Mouse (Mus musculus): ENCODE data around the gene Ccdc189. TPM values are rescaled to one million over a fixed set of nuclear protein-coding genes. Genes with fewer than 3 reads are reported as not detected.
A peak's percentile ranks its signal among the peaks of the same experiment; 100 is the strongest.

Ccdc189 gene
- polyA plus RNA-seq, 1 experiment, result 9.9 TPM

- 38% methylated on average over 1 of the region's 1 CpGs for WGBS
- TF ChIP-seq CTCF (IDR thresholded peaks at IDR 0.05; ENCODE audit: control insufficient read depth, insufficient read depth, low read length), result no peak
- no peak for TF ChIP-seq POLR2A (IDR thresholded peaks at IDR 0.05; ENCODE audit: borderline replicate concordance, control insufficient read depth, low read depth, low read length)
- Histone ChIP-seq H3K27ac (ENCODE audit: control insufficient read depth, insufficient read depth, low read depth, low read length, poor library complexity) (no peak overlapping the region), H3K4me1 (ENCODE audit: control insufficient read depth, insufficient read depth, low read length) (no peaks in the 10 kb centered on the region), H3K4me3 (replicated peaks; ENCODE audit: control insufficient read depth, low read depth, low read length) (no peak overlapping the region)
Observed at GRCm38 (mm10) chr7:127616881-127617280, 28.5 kb upstream of the Ccdc189 start.

- no peak for TF ChIP-seq POLR2A (IDR thresholded peaks at IDR 0.05; ENCODE audit: borderline replicate concordance, control insufficient read depth, low read depth, low read length)
- no peak for TF ChIP-seq CTCF (IDR thresholded peaks at IDR 0.05; ENCODE audit: control insufficient read depth, insufficient read depth, low read length)
- 63% methylated on average over 1 of the region's 1 CpGs for WGBS
- Histone ChIP-seq H3K27ac (ENCODE audit: control insufficient read depth, insufficient read depth, low read depth, low read length, poor library complexity) (no peak overlapping the region), H3K4me1 (ENCODE audit: control insufficient read depth, insufficient read depth, low read length) (no peaks in the 10 kb centered on the region), H3K4me3 (replicated peaks; ENCODE audit: control insufficient read depth, low read depth, low read length) (no peak overlapping the region)
Observed at GRCm38 (mm10) chr7:127616336-127616735, 27.9 kb upstream of the Ccdc189 start.

GRCm38 (mm10) chr7:127614891-127615843, 26.8 kb upstream of the Ccdc189 start, which contains the start of gene Zfp629:
Gene Zfp629, minus strand, starts transcription at chr7:127615797.
- no peak within 1 kb of the TSS for H3K27ac ChIP-seq (ENCODE audit: control insufficient read depth, insufficient read depth, low read depth, low read length, poor library complexity)
- peak within 1 kb of the TSS; percentile 63 for H3K4me3 ChIP-seq (replicated peaks; ENCODE audit: control insufficient read depth, low read depth, low read length)
- TF ChIP-seq POLR2A (IDR thresholded peaks at IDR 0.05; ENCODE audit: borderline replicate concordance, control insufficient read depth, low read depth, low read length), result no peak
- no peaks in the 10 kb centered on the region for H3K4me1 ChIP-seq (ENCODE audit: control insufficient read depth, insufficient read depth, low read length)
- WGBS, result under 1% methylated on average over 46 of the region's 50 CpGs

- Histone ChIP-seq H3K4me3 (replicated peaks; ENCODE audit: control insufficient read depth, low read depth, low read length) (peak overlapping the region; percentile 30), H3K4me1 (ENCODE audit: control insufficient read depth, insufficient read depth, low read length) (no peaks in the 10 kb centered on the region), H3K27ac (ENCODE audit: control insufficient read depth, insufficient read depth, low read depth, low read length, poor library complexity) (no peak overlapping the region)
- WGBS, result 2% methylated on average over 30 of the region's 44 CpGs
- TF ChIP-seq CTCF (IDR thresholded peaks at IDR 0.05; ENCODE audit: control insufficient read depth, insufficient read depth, low read length) (no peak), POLR2A (IDR thresholded peaks at IDR 0.05; ENCODE audit: borderline replicate concordance, control insufficient read depth, low read depth, low read length) (no peak)
Observed at GRCm38 (mm10) chr7:127614511-127614890, 26.1 kb upstream of the Ccdc189 start.

- TF ChIP-seq POLR2A (IDR thresholded peaks at IDR 0.05; ENCODE audit: borderline replicate concordance, control insufficient read depth, low read depth, low read length) (no peak), CTCF (IDR thresholded peaks at IDR 0.05; ENCODE audit: control insufficient read depth, insufficient read depth, low read length) (no peak)
- Histone ChIP-seq H3K27ac (ENCODE audit: control insufficient read depth, insufficient read depth, low read depth, low read length, poor library complexity) (no peak overlapping the region), H3K4me3 (replicated peaks; ENCODE audit: control insufficient read depth, low read depth, low read length) (peak overlapping the region; percentile 30), H3K4me1 (ENCODE audit: control insufficient read depth, insufficient read depth, low read length) (no peaks in the 10 kb centered on the region)
- 47% methylated on average over 8 of the region's 8 CpGs for WGBS
Observed at GRCm38 (mm10) chr7:127614091-127614490, 25.7 kb upstream of the Ccdc189 start.

GRCm38 (mm10) chr7:127613501-127613900, 25.1 kb upstream of the Ccdc189 start:
- H3K4me3 ChIP-seq (replicated peaks; ENCODE audit: control insufficient read depth, low read depth, low read length), result no peak overlapping the region
- no peak for TF ChIP-seq POLR2A (IDR thresholded peaks at IDR 0.05; ENCODE audit: borderline replicate concordance, control insufficient read depth, low read depth, low read length)
- TF ChIP-seq CTCF (IDR thresholded peaks at IDR 0.05; ENCODE audit: control insufficient read depth, insufficient read depth, low read length), result no peak
- no peak overlapping the region for H3K27ac ChIP-seq (ENCODE audit: control insufficient read depth, insufficient read depth, low read depth, low read length, poor library complexity)
- WGBS, result 83% methylated on average over 8 of the region's 8 CpGs
- H3K4me1 ChIP-seq (ENCODE audit: control insufficient read depth, insufficient read depth, low read length), result no peaks in the 10 kb centered on the region

GRCm38 (mm10) chr7:127611561-127611960, 23.2 kb upstream of the Ccdc189 start:
- Histone ChIP-seq H3K4me3 (replicated peaks; ENCODE audit: control insufficient read depth, low read depth, low read length) (no peak overlapping the region), H3K4me1 (ENCODE audit: control insufficient read depth, insufficient read depth, low read length) (no peaks in the 10 kb centered on the region), H3K27ac (ENCODE audit: control insufficient read depth, insufficient read depth, low read depth, low read length, poor library complexity) (no peak overlapping the region)
- TF ChIP-seq CTCF (IDR thresholded peaks at IDR 0.05; ENCODE audit: control insufficient read depth, insufficient read depth, low read length), result no peak
- no peak for TF ChIP-seq POLR2A (IDR thresholded peaks at IDR 0.05; ENCODE audit: borderline replicate concordance, control insufficient read depth, low read depth, low read length)
- 95% methylated on average over 26 of the region's 26 CpGs for WGBS

GRCm38 (mm10) chr7:127611011-127611410, 22.6 kb upstream of the Ccdc189 start:
- no peak overlapping the region for H3K27ac ChIP-seq (ENCODE audit: control insufficient read depth, insufficient read depth, low read depth, low read length, poor library complexity)
- TF ChIP-seq POLR2A (IDR thresholded peaks at IDR 0.05; ENCODE audit: borderline replicate concordance, control insufficient read depth, low read depth, low read length), result no peak
- no peaks in the 10 kb centered on the region for H3K4me1 ChIP-seq (ENCODE audit: control insufficient read depth, insufficient read depth, low read length)
- 93% methylated on average over 29 of the region's 29 CpGs for WGBS
- H3K4me3 ChIP-seq (replicated peaks; ENCODE audit: control insufficient read depth, low read depth, low read length), result no peak overlapping the region
